Mouse (Mus musculus): Measurements from ENCODE around the gene Neo1.

DNA sequence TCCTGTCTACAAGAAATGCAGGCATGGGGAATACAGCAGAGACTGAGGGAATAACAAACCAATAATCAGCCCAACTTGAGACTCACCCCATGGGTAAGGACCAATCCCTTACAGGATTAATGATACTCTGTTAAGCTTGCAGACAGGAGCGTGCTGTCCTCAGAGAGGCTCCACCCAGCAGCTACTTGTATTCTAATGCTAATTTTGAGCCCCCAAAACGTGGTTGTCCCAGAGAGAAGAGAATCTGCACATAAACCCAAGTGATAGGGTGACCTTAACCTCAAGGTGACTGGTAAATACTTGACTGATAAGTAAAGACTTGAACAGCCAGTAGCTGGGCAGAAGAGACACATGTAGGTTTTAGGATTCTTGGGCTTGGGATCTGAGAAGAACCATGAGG lies 68.9 kb downstream of the Neo1 start:
- TF ChIP-seq EP300 (optimal IDR thresholded peaks at IDR 0.05) (no peak), CTCF (IDR thresholded peaks at IDR 0.05; ENCODE audit: low read depth) (no peak)

Data from stomach, postnatal 0 days (tissue).